Mouse (Mus musculus): ENCODE data around the gene Tanc2.

DNA sequence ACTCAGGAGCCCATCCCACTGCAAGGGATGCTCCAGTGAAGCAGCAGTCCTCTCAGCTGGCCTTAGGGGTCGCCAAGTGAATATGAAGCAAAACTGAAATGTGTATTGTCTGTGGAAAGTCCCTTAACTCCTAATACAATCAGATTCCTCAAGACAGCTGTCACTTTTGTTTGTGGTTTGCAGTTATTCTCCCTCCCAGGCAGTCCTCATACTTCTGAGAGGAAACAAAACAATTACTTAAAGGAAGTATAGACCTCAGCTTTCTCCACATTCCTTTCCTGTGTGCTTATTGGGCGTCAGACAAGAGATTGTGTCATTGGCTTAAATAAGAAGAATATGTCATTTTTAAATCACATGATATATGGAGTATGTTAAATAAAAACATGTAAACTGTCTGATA lies 311.7 kb downstream of the Tanc2 start:
- TF ChIP-seq CTCF (IDR thresholded peaks at IDR 0.05; ENCODE audit: insufficient read depth, low read length) (no peak), POLR2A (IDR thresholded peaks at IDR 0.05; ENCODE audit: borderline replicate concordance, extremely low read depth, low read depth, low read length) (no peak)

Measured in lung, adult 2 months (tissue).